ENCODE assay signal across 8 mouse cellular contexts in the genomic region with DNA sequence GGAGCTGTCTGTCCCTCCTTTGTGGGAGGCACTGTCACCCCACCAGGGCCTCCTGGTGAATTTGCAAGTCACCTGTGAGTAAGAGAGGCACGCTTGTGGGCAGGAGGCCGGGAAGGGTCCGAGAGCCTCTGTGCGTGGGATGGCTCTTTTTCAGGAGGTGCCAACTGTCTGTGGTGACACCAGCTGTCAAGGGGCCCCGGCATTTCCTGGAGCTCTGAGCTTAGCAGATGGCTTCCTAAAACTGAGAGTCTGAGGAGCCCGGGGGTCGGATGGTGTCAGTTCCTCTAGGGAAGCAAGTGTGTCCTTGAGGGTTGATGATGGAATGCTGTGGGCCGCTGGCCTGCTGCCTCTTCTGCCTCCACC. TPM values are rescaled to one million over a fixed set of nuclear protein-coding genes. Genes with fewer than 3 reads are reported as not detected.
DNase-seq lines count a peak whose midpoint lies in the region; ATAC-seq and TF ChIP-seq lines count a peak whose summit lies in the region.

No protein-coding gene starts in this region.

- TF ChIP-seq POLR2A in CH12.LX (IDR thresholded peaks at IDR 0.05; ENCODE audit: low read depth, low read length) = no peak

- H3K4me2 ChIP-seq in CH12.LX (ENCODE audit: insufficient read depth, low read depth, poor library complexity, severe bottlenecking) = 0 out of 2 replicates have a peak overlapping the region, but pooled peaks have one; percentile 2
- H3K4me2 ChIP-seq in embryonic facial prominence, embryonic 12.5 days (replicated peaks) = no peak overlapping the region; the same call in 1 of the 2 replicates
- H3K4me2 ChIP-seq in kidney, embryonic 16.5 days (replicated peaks; ENCODE audit: low read depth, low read length) = no peak overlapping the region
- no peak overlapping the region for H3K4me2 ChIP-seq in midbrain, embryonic 15.5 days

- intact Hi-C loops in gastrocnemius, adult 2 months (cut with DNase I) = no loop called here
- intact Hi-C loops in gastrocnemius, postnatal 36 days (cut with DNase I) = no loop called here

- no peaks in the 10 kb centered on the region for H3K79me2 ChIP-seq in CH12.LX (replicated peaks; ENCODE audit: control insufficient read depth, extremely low read depth, insufficient read depth, poor library complexity, severe bottlenecking)

- H3K4me3 ChIP-seq in gastrocnemius, adult 2 months = peak overlapping the region; percentile 51
- no peak overlapping the region for H3K4me3 ChIP-seq in CH12.LX (replicated peaks in 1 of 3; ENCODE audit: low read depth in 2 of 3, low read length in 2 of 3, poor library complexity in 1 of 3)
- no peak overlapping the region for H3K4me3 ChIP-seq in embryonic facial prominence, embryonic 12.5 days
- no peak overlapping the region for H3K4me3 ChIP-seq in kidney, embryonic 16.5 days (ENCODE audit: low read length)
- H3K4me3 ChIP-seq in midbrain, embryonic 15.5 days = no peak overlapping the region

- 65% methylated on average over 8 of the region's 8 CpGs for WGBS in embryonic facial prominence, embryonic 12.5 days
- 17% methylated on average over 8 of the region's 8 CpGs for WGBS in kidney, embryonic 16.5 days
- WGBS in midbrain, embryonic 15.5 days = 83% methylated on average over 8 of the region's 8 CpGs

- H3K9me3 ChIP-seq in CH12.LX (replicated peaks; ENCODE audit: low read length) = no peaks in the 10 kb centered on the region
- no peaks in the 10 kb centered on the region for H3K9me3 ChIP-seq in embryonic facial prominence, embryonic 12.5 days
- H3K9me3 ChIP-seq in kidney, embryonic 16.5 days (ENCODE audit: low read length) = no peaks in the 10 kb centered on the region
- no peaks in the 10 kb centered on the region for H3K9me3 ChIP-seq in midbrain, embryonic 15.5 days

- H3K9ac ChIP-seq in CH12.LX (ENCODE audit: insufficient read depth, low read depth) = no peak overlapping the region
- peak overlapping the region; percentile 28; the same call in 1 of the 2 replicates for H3K9ac ChIP-seq in embryonic facial prominence, embryonic 12.5 days
- H3K9ac ChIP-seq in kidney, embryonic 16.5 days (replicated peaks; ENCODE audit: low read length) = no peak overlapping the region; the same call in 1 of the 2 replicates
- no peak overlapping the region for H3K9ac ChIP-seq in midbrain, embryonic 15.5 days

- H3K4me1 ChIP-seq in CH12.LX (ENCODE audit: control insufficient read depth in 1 of 2, insufficient read depth in 2 of 2) = peaks cover 46 to 78% of the 10 kb centered on the region in 2 experiments
- H3K4me1 ChIP-seq in embryonic facial prominence, embryonic 12.5 days = peaks cover 63% of the 10 kb centered on the region
- H3K4me1 ChIP-seq in kidney, embryonic 16.5 days (ENCODE audit: insufficient read depth, low read length) = peaks cover 80% of the 10 kb centered on the region
- H3K4me1 ChIP-seq in midbrain, embryonic 15.5 days = peaks cover 24% of the 10 kb centered on the region

- DNase-seq in gastrocnemius, adult 2 months = peak; percentile 52
- no peak for DNase-seq in gastrocnemius, postnatal 36 days
- DNase-seq in CH12.LX (ENCODE audit: extremely low read depth) (no peak), adipocyte (ENCODE audit: low spot score) (no peak)
- no peak for DNase-seq in testis, postnatal 10 days (ENCODE audit: low spot score)

- H3K36me3 ChIP-seq in CH12.LX (replicated peaks in 1 of 2; ENCODE audit: control insufficient read depth in 1 of 2, insufficient read depth in 1 of 2, low read length in 1 of 2) = peaks cover 0 to 37% of the 10 kb centered on the region in 2 experiments
- peaks cover 1% of the 10 kb centered on the region; the same call in 1 of the 2 replicates for H3K36me3 ChIP-seq in embryonic facial prominence, embryonic 12.5 days
- H3K36me3 ChIP-seq in kidney, embryonic 16.5 days (ENCODE audit: insufficient read depth, low read length) = no peaks in the 10 kb centered on the region
- no peaks in the 10 kb centered on the region for H3K36me3 ChIP-seq in midbrain, embryonic 15.5 days (replicated peaks)

- no peak for TF ChIP-seq EP300 in CH12.LX (IDR thresholded peaks at IDR 0.05; ENCODE audit: low read length)

- no peak for TF ChIP-seq CTCF in gastrocnemius, adult 2 months (IDR thresholded peaks at IDR 0.05)
- no peak for TF ChIP-seq CTCF in CH12.LX (conservative IDR thresholded peaks at IDR 0.05 in 1 of 2, IDR thresholded peaks at IDR 0.05 in 1 of 2; ENCODE audit: low read depth in 2 of 2, low read length in 2 of 2)

- in situ Hi-C loops in CH12.LX (cut with MboI; ENCODE audit: low pct_ligation_motif_present, low pct_unique_long_range_greater_than_20kb, low sequenced_read_pairs) = no loop called here

- no peaks in the 10 kb centered on the region for H3K27me3 ChIP-seq in CH12.LX (replicated peaks)
- no peaks in the 10 kb centered on the region for H3K27me3 ChIP-seq in embryonic facial prominence, embryonic 12.5 days
- no peaks in the 10 kb centered on the region for H3K27me3 ChIP-seq in kidney, embryonic 16.5 days (ENCODE audit: insufficient read depth, low read length)
- no peaks in the 10 kb centered on the region for H3K27me3 ChIP-seq in midbrain, embryonic 15.5 days (replicated peaks)

- peak overlapping the region; percentile 94 for H3K27ac ChIP-seq in gastrocnemius, adult 2 months
- H3K27ac ChIP-seq in CH12.LX (ENCODE audit: insufficient read depth, low read depth) = no peak overlapping the region
- peak overlapping the region; percentile 74 for H3K27ac ChIP-seq in embryonic facial prominence, embryonic 12.5 days
- H3K27ac ChIP-seq in kidney, embryonic 16.5 days (ENCODE audit: low read length) = peak overlapping the region; percentile 86
- H3K27ac ChIP-seq in midbrain, embryonic 15.5 days = 0 out of 2 replicates have a peak overlapping the region, but pooled peaks have one; percentile 26

- dilution Hi-C loops in CH12.LX (cut with MboI; ENCODE audit: extremely low pct_ligation_motif_present, extremely low pct_unique_long_range_greater_than_20kb, low sequenced_read_pairs) = no loop called here

- TF ChIP-seq RAD21 in CH12.LX (IDR thresholded peaks at IDR 0.05; ENCODE audit: low read depth, low read length) = no peak

- ATAC-seq in embryonic facial prominence, embryonic 12.5 days (ENCODE audit: insufficient number of reproducible peaks, insufficient read depth, low FRiP score, low TSS enrichment) = no peak
- no peak for ATAC-seq in kidney, embryonic 16.5 days (ENCODE audit: low FRiP score, low TSS enrichment)
- no peak for ATAC-seq in midbrain, embryonic 15.5 days (replicated peaks)

TF ChIP-seq in CH12.LX, 34 proteins besides CTCF, POLR2A, EP300 and RAD21 (continues in another document):
- TF ChIP-seq JUN (IDR thresholded peaks at IDR 0.05; ENCODE audit: insufficient read depth, low read depth, low read length) (no peak), ZNF384 (IDR thresholded peaks at IDR 0.05; ENCODE audit: low read depth, low read length) (no peak), MAFK (IDR thresholded peaks at IDR 0.05; ENCODE audit: insufficient replicate concordance, low read length) (no peak), MAZ (IDR thresholded peaks at IDR 0.05; ENCODE audit: low read depth, low read length) (no peak), ETS1 (conservative IDR thresholded peaks at IDR 0.05; ENCODE audit: low read depth, low read length) (0 out of 2 replicates have a peak, but pooled peaks have one; percentile 34), KAT2A (IDR thresholded peaks at IDR 0.05; ENCODE audit: insufficient replicate concordance, low read length) (no peak), SMC3 (IDR thresholded peaks at IDR 0.05; ENCODE audit: low read depth, low read length) (no peak), ZC3H11A (IDR thresholded peaks at IDR 0.05; ENCODE audit: low read depth, low read length) (no peak), BHLHE40 (IDR thresholded peaks at IDR 0.05; ENCODE audit: low read depth, low read length) (peak; percentile 86)

RNA-seq across cellular contexts. Expression of gene Pxn, which starts 24.0 kb away (rescaled TPM):
- 10 to 100 TPM; 79.2 to 95.2 TPM for total RNA-seq in gastrocnemius, adult 2 months (2021)
- total RNA-seq in gastrocnemius, postnatal 36 days (2021) = 10 to 100 TPM; 78.1 to 80.7 TPM
- 21.1 and 22.6 TPM in 2 replicates for total RNA-seq in CH12.LX (2012; rRNA removed)
- total RNA-seq in CH12.LX (2014; rRNA removed) = 13.9 and 17.0 TPM in 2 replicates
- 30.0 and 43.4 TPM in 2 replicates for polyA plus RNA-seq in CH12.LX (2012; ENCODE audit: insufficient read length, low read depth)
- polyA plus RNA-seq in embryonic facial prominence, embryonic 12.5 days (2016; fragmentation: Nextera tagmentation; extraction: Ambion mirVana) = 46.8 and 47.1 TPM in 2 replicates
- polyA plus RNA-seq in kidney, embryonic 16.5 days (2015; fragmentation: Nextera tagmentation; extraction: Ambion mirVana) = 60.5 and 67.2 TPM in 2 replicates
- 20.4 and 20.9 TPM in 2 replicates for polyA plus RNA-seq in midbrain, embryonic 15.5 days (2015; fragmentation: Nextera tagmentation; extraction: Ambion mirVana)

RNA-seq across cellular contexts. Expression of gene Rplp0, which starts 28.8 kb away (rescaled TPM):
- 100 to 1,000 TPM; 567 to 689 TPM for total RNA-seq in gastrocnemius, adult 2 months (2021)
- total RNA-seq in gastrocnemius, postnatal 36 days (2021) = 100 to 1,000 TPM; 533 to 598 TPM
- total RNA-seq in CH12.LX (2012; rRNA removed) (5,037 and 5,581 TPM in 2 replicates), CH12.LX (2014; rRNA removed) (5,841 and 6,606 TPM in 2 replicates)
- 4,313 and 4,800 TPM in 2 replicates for polyA plus RNA-seq in CH12.LX (2012; ENCODE audit: insufficient read length, low read depth)
- polyA plus RNA-seq in embryonic facial prominence, embryonic 12.5 days (2016; fragmentation: Nextera tagmentation; extraction: Ambion mirVana) = 1,232 and 1,233 TPM in 2 replicates
- polyA plus RNA-seq in kidney, embryonic 16.5 days (2015; fragmentation: Nextera tagmentation; extraction: Ambion mirVana) = 1,527 and 1,553 TPM in 2 replicates
- polyA plus RNA-seq in midbrain, embryonic 15.5 days (2015; fragmentation: Nextera tagmentation; extraction: Ambion mirVana) = 811 and 847 TPM in 2 replicates

RNA-seq across cellular contexts. Expression of gene Gcn1l1, which starts 34.6 kb away (rescaled TPM):
- total RNA-seq in gastrocnemius, adult 2 months (2021) = 10 to 100 TPM; 31.3 to 31.9 TPM
- total RNA-seq in gastrocnemius, postnatal 36 days (2021) = 10 to 100 TPM; 25.5 to 28.8 TPM
- 81.9 and 88.7 TPM in 2 replicates for total RNA-seq in CH12.LX (2012; rRNA removed)
- 17.7 and 18.2 TPM in 2 replicates for total RNA-seq in CH12.LX (2014; rRNA removed)
- polyA plus RNA-seq in CH12.LX (2012; ENCODE audit: insufficient read length, low read depth) = 53.6 and 62.9 TPM in 2 replicates
- 56.1 and 57.9 TPM in 2 replicates for polyA plus RNA-seq in embryonic facial prominence, embryonic 12.5 days (2016; fragmentation: Nextera tagmentation; extraction: Ambion mirVana)
- 44.3 and 48.8 TPM in 2 replicates for polyA plus RNA-seq in kidney, embryonic 16.5 days (2015; fragmentation: Nextera tagmentation; extraction: Ambion mirVana)
- polyA plus RNA-seq in midbrain, embryonic 15.5 days (2015; fragmentation: Nextera tagmentation; extraction: Ambion mirVana) = 48.3 and 53.4 TPM in 2 replicates

RNA-seq across cellular contexts. Expression of gene Sirt4, which starts 45.9 kb away (rescaled TPM):
- total RNA-seq in gastrocnemius, adult 2 months (2021) = 10 to 100 TPM; 10.9 to 17.3 TPM
- 10 to 100 TPM; 11.2 to 12.2 TPM for total RNA-seq in gastrocnemius, postnatal 36 days (2021)
- total RNA-seq in CH12.LX (2012; rRNA removed) (16.7 and 18.0 TPM in 2 replicates), CH12.LX (2014; rRNA removed) (8.2 and 10.0 TPM in 2 replicates)
- polyA plus RNA-seq in CH12.LX (2012; ENCODE audit: insufficient read length, low read depth) = 13.3 and 15.3 TPM in 2 replicates
- 23.2 and 25.9 TPM in 2 replicates for polyA plus RNA-seq in embryonic facial prominence, embryonic 12.5 days (2016; fragmentation: Nextera tagmentation; extraction: Ambion mirVana)
- polyA plus RNA-seq in kidney, embryonic 16.5 days (2015; fragmentation: Nextera tagmentation; extraction: Ambion mirVana) = 27.3 and 27.5 TPM in 2 replicates
- 31.6 and 32.6 TPM in 2 replicates for polyA plus RNA-seq in midbrain, embryonic 15.5 days (2015; fragmentation: Nextera tagmentation; extraction: Ambion mirVana)
